Mouse (Mus musculus) E14TG2a.4 (cell line): Measurements from ENCODE around the gene Ttc21b.

ENCODE experiments used
- CTCF ChIP-seq: conservative IDR thresholded peaks from 2 replicates; pipeline ENCODE4 v1.5.1; 2014; ENCODE audit warnings: low read length
- NANOG ChIP-seq: IDR thresholded peaks from 2 replicates; pipeline ENCODE4 v1.6.1; 2014; ENCODE audit warnings: borderline replicate concordance, low read length, mixed read lengths
- POU5F1 ChIP-seq: IDR thresholded peaks from 2 replicates; pipeline ENCODE4 v1.6.1; 2014; ENCODE audit warnings: low read length, borderline replicate concordance

- TF ChIP-seq CTCF (no peak), NANOG (no peak), POU5F1 (no peak)
These were observed 46.5 kb downstream of the Ttc21b start for GRCm38 (mm10) chr2:66209875-66210274.
